Mouse (Mus musculus) myocyte (in vitro differentiated cells): ENCODE measurements at regions not wholly inside any gene's neighbourhood (a gene's known extent, or its start where the extent isn't known, plus 50 kb on each side); places are given as distances from the start of the nearest gene placed in this dataset.

Experiments used
- H3K27me3 ChIP-seq: one replicate; pipeline ENCODE4 v1.6.1; 2011; ENCODE audit not compliant: control insufficient read depth, insufficient read depth, insufficient read length
- H3K36me3 ChIP-seq: one replicate; pipeline ENCODE4 v1.6.1; 2011; ENCODE audit not compliant: control insufficient read depth, insufficient read depth
- H3K4me2 ChIP-seq: one replicate; pipeline ENCODE4 v1.6.1; 2011; ENCODE audit warnings: low read depth, control low read depth
- H3K4me3 ChIP-seq: one replicate; pipeline ENCODE4 v1.5.1; 2011; ENCODE audit warnings: mild to moderate bottlenecking, control low read depth, moderate library complexity
- H3K79me2 ChIP-seq: one replicate; pipeline ENCODE4 v1.6.1; 2011; ENCODE audit not compliant: control insufficient read depth, insufficient read depth
- H3ac ChIP-seq: one replicate; pipeline ENCODE4 v1.6.1; 2011; ENCODE audit not compliant: control insufficient read depth, insufficient read length
- CEBPB ChIP-seq: IDR thresholded peaks from 2 replicates; pipeline ENCODE4 v1.6.1; 2011; ENCODE audit warnings: mild to moderate bottlenecking, moderate library complexity; ENCODE audit not compliant: poor library complexity, insufficient read depth, severe bottlenecking
- REST ChIP-seq: IDR thresholded peaks from one replicate; pipeline ENCODE4 v1.6.1; 2011; ENCODE audit warnings: mild to moderate bottlenecking, control low read depth, moderate library complexity; ENCODE audit not compliant: insufficient read depth, insufficient read length
- TCF12 ChIP-seq: IDR thresholded peaks from one replicate; pipeline ENCODE4 v1.6.1; 2011; ENCODE audit warnings: mild to moderate bottlenecking, control low read depth; ENCODE audit not compliant: poor library complexity, insufficient read depth, severe bottlenecking

DNA sequence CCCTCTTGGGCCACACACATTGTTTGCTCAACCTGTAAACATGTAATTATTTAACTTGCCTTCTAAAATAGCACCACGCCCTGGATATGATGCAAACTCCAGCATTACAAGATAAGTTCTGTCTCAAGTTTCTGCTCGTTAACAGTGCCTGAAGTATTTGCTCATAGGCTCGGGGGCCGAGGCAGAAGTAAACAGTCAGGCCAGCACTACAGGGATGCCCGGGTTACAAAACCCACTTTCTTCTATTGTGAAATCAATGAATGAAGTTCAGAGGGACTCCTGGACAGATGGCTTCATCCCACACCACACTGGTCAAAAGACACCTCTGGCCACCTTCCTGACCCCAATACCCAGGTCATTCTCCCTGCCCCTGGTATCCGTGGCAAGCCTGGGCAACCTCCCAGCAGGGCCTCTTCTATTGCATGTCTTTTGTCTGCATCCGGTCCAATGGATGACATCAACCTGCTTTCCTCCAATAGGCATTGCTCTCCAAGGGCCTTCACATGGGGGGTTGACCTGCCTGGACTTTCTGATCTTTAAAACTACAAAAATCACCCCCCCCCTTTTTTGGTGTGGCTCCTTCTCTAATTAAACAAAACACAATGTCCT lies 49.9 kb upstream of the Klf3 start:
- Histone ChIP-seq H3K4me3 (no peak overlapping the region), H3K79me2 (no peaks in the 10 kb centered on the region), H3K27me3 (no peaks in the 10 kb centered on the region), H3K36me3 (no peaks in the 10 kb centered on the region), H3ac (no peak overlapping the region), H3K4me2 (no peak overlapping the region)
- TF ChIP-seq REST, result no peak
- no peak for TF ChIP-seq TCF12
- no peak for TF ChIP-seq CEBPB
